Mouse (Mus musculus) 416B (cell line): Measurements from ENCODE around the gene C030005K15Rik.
"Not testable (repeated sequence)": the region's sequence is repeated elsewhere in the genome, so short reads cannot be mapped to it uniquely, and the experiment has no call there.

Experiments used
- DNase-seq: peaks from one replicate; pipeline ENCODE4 v3.0.0; 2011; ENCODE audit warnings: low read depth

Gene C030005K15Rik

GRCm38 (mm10) chr10:97726655-97727054 is at the start of gene C030005K15Rik:
TSS of gene C030005K15Rik (minus strand) at chr10:97726755.
- DNase-seq: not testable (repeated sequence)

GRCm38 (mm10) chr10:97768171-97768749 is 41.7 kb upstream of the C030005K15Rik start:
- peak; percentile 1 for DNase-seq

- no peak for DNase-seq
These were observed 27.3 kb upstream of the C030005K15Rik start for GRCm38 (mm10) chr10:97753821-97754220.

GRCm38 (mm10) chr10:97747231-97747630 is 20.7 kb upstream of the C030005K15Rik start:
- no peak for DNase-seq

GRCm38 (mm10) chr10:97725929-97726328 is 626 bp downstream of the C030005K15Rik start:
- no peak for DNase-seq

GRCm38 (mm10) chr10:97722709-97723108 is 3.8 kb downstream of the C030005K15Rik start:
- DNase-seq: no peak

- DNase-seq: no peak
These were observed 5.9 kb downstream of the C030005K15Rik start for GRCm38 (mm10) chr10:97720625-97721024.

- no peak for DNase-seq
These were observed 8.5 kb downstream of the C030005K15Rik start for GRCm38 (mm10) chr10:97718021-97718420.

GRCm38 (mm10) chr10:97717233-97717632 is 9.3 kb downstream of the C030005K15Rik start:
- no peak for DNase-seq

- no peak for DNase-seq
These were observed 11.2 kb downstream of the C030005K15Rik start for GRCm38 (mm10) chr10:97715289-97715906.

- DNase-seq: no peak
These were observed 12.0 kb downstream of the C030005K15Rik start for GRCm38 (mm10) chr10:97714584-97714983.

GRCm38 (mm10) chr10:97712687-97713086 is 13.9 kb downstream of the C030005K15Rik start:
- peak; percentile 64 for DNase-seq

GRCm38 (mm10) chr10:97704562-97704961 is 22.0 kb downstream of the C030005K15Rik start:
- peak; percentile 67 for DNase-seq

GRCm38 (mm10) chr10:97702321-97702720 is 24.2 kb downstream of the C030005K15Rik start:
- DNase-seq: no peak

GRCm38 (mm10) chr10:97693398-97694135 is 33.0 kb downstream of the C030005K15Rik start:
- no peak for DNase-seq

GRCm38 (mm10) chr10:97692913-97693312 is 33.6 kb downstream of the C030005K15Rik start, which contains the start of gene Ccer1:
TSS of gene Ccer1 (plus strand) at chr10:97693059.
- no peak for DNase-seq

GRCm38 (mm10) chr10:97689425-97689824 is 37.1 kb downstream of the C030005K15Rik start:
- peak; percentile 17 for DNase-seq

GRCm38 (mm10) chr10:97687198-97687597 is 39.4 kb downstream of the C030005K15Rik start:
- no peak for DNase-seq

- no peak for DNase-seq
These were observed 43.6 kb downstream of the C030005K15Rik start for GRCm38 (mm10) chr10:97682981-97683380.
